Mouse (Mus musculus) intestine, embryonic 14.5 days (tissue): ENCODE results near the gene Cecr2. TPM values are rescaled to one million over a fixed set of nuclear protein-coding genes. Genes with fewer than 3 reads are reported as not detected.

ENCODE experiments used
- ATAC-seq: fragments of 200-750 bp; cut with Nextera tagmentation; replicated peaks from 2 replicates; pipeline ENCODE4 v1.8.0; 2017; ENCODE audit warnings: low read depth, moderate number of reproducible peaks, moderate TSS enrichment, moderate library complexity; ENCODE audit not compliant: low FRiP score, low TSS enrichment
- DNase-seq: peaks from one replicate; pipeline ENCODE4 v3.0.0-alpha.2; 2018; ENCODE audit warnings: low spot score
- H3K27ac ChIP-seq: fragments of 300-500 bp; sonication (generic); 2 replicates; pipeline ENCODE4 v1.5.1; 2014; ENCODE audit warnings: low read depth, mild to moderate bottlenecking, control low read depth
- H3K27me3 ChIP-seq: fragments of 300-500 bp; sonication (generic); replicated peaks from 2 replicates; pipeline ENCODE4 v1.6.1; 2014; ENCODE audit warnings: low read length, control low read depth; ENCODE audit not compliant: control insufficient read depth, insufficient read depth
- H3K36me3 ChIP-seq: fragments of 300-500 bp; sonication (generic); 2 replicates; pipeline ENCODE4 v1.6.1; 2014; ENCODE audit warnings: low read length, control low read depth; ENCODE audit not compliant: control insufficient read depth, insufficient read depth
- H3K4me1 ChIP-seq: fragments of 300-500 bp; sonication (generic); replicated peaks from 2 replicates; pipeline ENCODE4 v1.6.1; 2014; ENCODE audit warnings: low read length, control low read depth, mixed read lengths; ENCODE audit not compliant: control insufficient read depth, insufficient read depth
- H3K4me2 ChIP-seq: fragments of 300-500 bp; sonication (generic); 2 replicates; pipeline ENCODE4 v1.6.1; 2014; ENCODE audit warnings: low read length
- H3K4me3 ChIP-seq: fragments of 300-500 bp; sonication (generic); 2 replicates; pipeline ENCODE4 v1.5.1; 2014; ENCODE audit warnings: low read depth, low read length, control low read depth, mixed read lengths
- H3K9ac ChIP-seq: fragments of 300-500 bp; sonication (generic); 2 replicates; pipeline ENCODE4 v1.6.1; 2014; ENCODE audit warnings: mild to moderate bottlenecking, low read length
- H3K9me3 ChIP-seq: fragments of 300-500 bp; sonication (generic); 2 replicates; pipeline ENCODE4 v1.6.1; 2016; ENCODE audit warnings: low read length, control low read depth; ENCODE audit not compliant: control insufficient read depth
- WGBS: fragments of 180-500 bp; shearing (Covaris S2); extraction: QIAGEN DNeasy Blood & Tissue Kit; methylation state at CpG from one replicate; pipeline ENCODE4 v1.1.7; 2014; 5-methylcytosine and 5-hydroxymethylcytosine counted together
- polyA plus RNA-seq: library from polyadenylated mRNA; unstranded; fragments of >200 nt; fragmentation: Nextera tagmentation; extraction: Ambion mirVana; gene quantifications from 2 replicates; pipeline ENCODE4 v1.2.1, GENCODE M21; 2014

Cecr2 gene
- polyA plus RNA-seq, 1 experiment from 2014 or later = 1.9 TPM

DNA sequence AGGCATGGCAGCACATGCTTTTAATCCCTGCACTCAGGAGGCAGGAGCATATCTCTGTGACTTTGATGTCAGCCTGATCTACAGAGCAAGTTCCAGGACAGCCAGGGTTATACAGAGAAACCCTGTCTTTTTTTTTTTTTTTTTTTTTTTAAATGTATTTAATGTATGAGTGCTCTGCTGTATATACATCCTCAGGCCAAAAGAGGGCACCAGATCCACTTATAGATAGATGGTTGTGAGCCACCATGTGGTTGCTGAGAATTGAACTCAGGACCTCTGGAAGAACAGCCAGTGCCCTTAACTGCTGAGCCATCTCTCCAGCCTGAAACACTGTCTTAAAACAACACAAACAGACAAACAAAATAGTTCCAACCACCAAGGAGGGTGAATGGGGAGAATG, 122.7 kb downstream of the Cecr2 start:
- H3K27ac ChIP-seq = no peak overlapping the region
- H3K9me3 ChIP-seq = no peaks in the 10 kb centered on the region
- peaks cover 20% of the 10 kb centered on the region for H3K36me3 ChIP-seq
- no peak for DNase-seq
- no peak overlapping the region for H3K4me3 ChIP-seq
- H3K4me1 ChIP-seq = no peaks in the 10 kb centered on the region
- H3K27me3 ChIP-seq = no peaks in the 10 kb centered on the region
- no peak; the same call in 1 of the 2 replicates for ATAC-seq
- H3K9ac ChIP-seq = no peak overlapping the region
- no peak overlapping the region for H3K4me2 ChIP-seq

DNA sequence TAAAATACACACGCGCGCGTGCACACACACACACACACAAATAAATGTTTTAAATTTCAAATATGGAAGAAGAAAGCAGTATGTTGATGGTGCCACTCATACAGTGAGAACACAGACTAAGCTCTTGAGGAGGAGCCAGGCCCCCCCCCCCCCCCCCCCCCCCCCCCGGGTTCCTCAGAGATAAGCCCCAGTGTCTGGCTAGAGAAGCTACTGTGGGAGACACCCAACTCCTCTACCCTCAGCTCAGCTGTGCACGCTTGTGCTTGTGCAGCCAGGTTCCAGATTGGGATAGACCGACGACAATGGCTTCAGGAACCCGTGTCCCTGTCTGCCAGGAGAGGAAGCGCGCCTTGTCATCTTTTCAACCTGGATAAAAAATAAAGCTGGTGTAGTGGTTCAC, 124.0 kb downstream of the Cecr2 start:
- no peak overlapping the region for H3K4me2 ChIP-seq
- no peaks in the 10 kb centered on the region for H3K4me1 ChIP-seq
- no peak overlapping the region for H3K27ac ChIP-seq
- no peak overlapping the region for H3K4me3 ChIP-seq
- no peak for DNase-seq
- H3K9me3 ChIP-seq = no peaks in the 10 kb centered on the region
- WGBS = 91% methylated on average over 10 of the region's 11 CpGs
- peaks cover 31% of the 10 kb centered on the region for H3K36me3 ChIP-seq
- no peaks in the 10 kb centered on the region for H3K27me3 ChIP-seq
- ATAC-seq = no peak
- no peak overlapping the region for H3K9ac ChIP-seq

DNA sequence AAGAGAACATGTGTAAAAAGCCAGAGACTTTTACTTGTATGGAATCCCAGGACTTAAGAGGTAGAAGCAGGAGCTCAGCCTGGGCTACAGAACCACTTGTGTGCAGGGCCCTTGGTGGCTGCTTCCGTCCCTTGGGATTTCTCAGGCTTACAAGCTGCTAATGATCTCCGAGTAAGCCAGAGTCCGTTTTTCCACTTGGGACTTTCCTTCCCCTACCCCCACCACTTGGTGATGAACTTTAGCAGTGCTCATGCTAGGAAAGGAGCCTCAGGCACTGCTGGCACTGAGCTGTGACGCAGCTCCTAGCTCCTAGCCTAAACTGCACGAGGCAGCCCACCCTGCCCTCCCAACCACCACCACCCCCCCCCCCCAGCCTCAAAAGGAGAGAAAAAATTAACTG, 124.5 kb downstream of the Cecr2 start:
- no peak for DNase-seq
- no peak for ATAC-seq

DNA sequence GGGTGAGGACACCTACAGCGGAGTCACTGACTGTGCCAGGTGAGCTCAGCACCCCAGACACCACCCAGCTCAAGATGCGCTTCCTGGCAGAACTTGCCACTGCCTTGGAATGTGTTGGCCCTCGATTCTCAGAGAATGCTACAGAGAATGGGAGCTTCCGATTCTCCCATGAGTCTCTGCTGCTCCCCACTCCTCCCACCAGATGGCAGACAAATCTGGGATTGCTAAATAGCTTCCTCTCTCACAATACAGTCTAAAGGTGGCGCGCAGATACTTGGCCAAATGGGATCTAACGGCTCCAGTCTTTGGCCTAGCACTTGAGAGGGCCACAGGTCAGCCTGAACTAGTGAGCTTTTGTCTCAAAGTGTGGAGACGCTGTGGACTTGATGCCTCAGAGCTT, 126.8 kb downstream of the Cecr2 start:
- Histone ChIP-seq H3K27me3 (no peaks in the 10 kb centered on the region), H3K4me1 (no peaks in the 10 kb centered on the region), H3K4me3 (no peak overlapping the region), H3K36me3 (peaks cover 58% of the 10 kb centered on the region), H3K9me3 (no peaks in the 10 kb centered on the region), H3K27ac (no peak overlapping the region), H3K4me2 (no peak overlapping the region), H3K9ac (no peak overlapping the region)
- DNase-seq (no peak), ATAC-seq (no peak)
- WGBS = 86% methylated on average over 8 of the region's 8 CpGs

More for the DNA sequence above, 124.5 kb downstream of the Cecr2 start:
- Histone ChIP-seq H3K27ac (no peak overlapping the region), H3K4me3 (no peak overlapping the region), H3K9ac (no peak overlapping the region), H3K36me3 (peaks cover 37% of the 10 kb centered on the region), H3K27me3 (no peaks in the 10 kb centered on the region), H3K9me3 (no peaks in the 10 kb centered on the region), H3K4me1 (no peaks in the 10 kb centered on the region), H3K4me2 (no peak overlapping the region)
- 69% methylated on average over 5 of the region's 5 CpGs for WGBS

DNA sequence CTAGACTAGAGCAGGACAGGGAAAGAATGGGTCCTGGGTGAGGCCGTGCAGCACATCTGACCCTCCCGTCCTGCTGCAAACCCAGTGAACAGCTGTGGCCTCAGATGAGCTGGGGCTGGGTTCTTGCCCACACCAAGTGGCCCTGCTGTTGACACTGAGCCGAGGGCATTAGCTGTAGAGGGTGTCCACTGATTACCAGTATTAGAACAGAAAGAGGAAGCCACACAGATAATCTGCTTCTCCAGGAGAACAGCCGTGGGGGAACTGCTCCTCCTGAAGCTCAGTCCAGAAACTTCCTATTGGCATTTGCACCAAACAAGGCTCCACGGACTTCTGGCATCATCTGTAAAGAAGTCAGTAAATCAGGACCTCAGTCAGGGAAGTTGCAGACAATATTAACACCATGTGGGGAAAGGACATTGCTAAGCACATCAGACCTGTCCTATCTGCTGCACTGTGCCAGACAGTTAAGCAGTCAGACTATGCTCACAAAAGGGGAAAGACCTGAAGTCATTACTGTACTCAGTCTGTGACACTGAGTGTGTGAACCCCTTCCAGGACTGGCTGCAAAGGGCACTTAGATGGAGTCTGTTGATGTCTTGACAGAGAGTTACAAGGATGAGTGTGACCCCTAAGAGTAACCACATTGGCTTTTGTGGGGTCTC, 129.4 kb downstream of the Cecr2 start:
- H3K9ac ChIP-seq = no peak overlapping the region
- H3K4me3 ChIP-seq = no peak overlapping the region
- H3K27ac ChIP-seq = no peak overlapping the region
- ATAC-seq (no peak), DNase-seq (no peak)
- H3K36me3 ChIP-seq = peaks cover 82% of the 10 kb centered on the region
- no peaks in the 10 kb centered on the region for H3K4me1 ChIP-seq
- H3K4me2 ChIP-seq = no peak overlapping the region
- H3K27me3 ChIP-seq = no peaks in the 10 kb centered on the region
- H3K9me3 ChIP-seq = no peaks in the 10 kb centered on the region
- 78% methylated on average over 5 of the region's 5 CpGs for WGBS

DNA sequence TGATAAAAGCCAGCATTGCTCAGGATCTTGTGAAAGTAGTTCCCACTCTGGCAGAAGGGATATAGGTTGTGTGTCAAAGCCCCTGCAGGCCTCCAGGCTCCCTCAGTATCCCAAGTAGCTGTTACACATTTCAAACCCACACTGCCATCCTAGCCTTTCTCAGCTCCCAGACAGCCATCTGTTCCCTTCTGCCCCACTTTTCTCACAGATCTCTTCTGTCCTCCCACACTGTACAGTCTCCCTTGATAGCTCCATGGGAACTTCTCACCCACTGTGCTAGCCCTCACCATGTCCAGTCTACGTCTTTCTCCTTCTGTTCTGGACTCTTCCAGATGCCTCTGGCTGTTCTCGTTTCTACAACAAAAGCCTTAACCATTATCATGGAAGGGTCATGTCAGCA, 129.9 kb downstream of the Cecr2 start:
- no peak for ATAC-seq
- H3K9ac ChIP-seq = no peak overlapping the region

DNA sequence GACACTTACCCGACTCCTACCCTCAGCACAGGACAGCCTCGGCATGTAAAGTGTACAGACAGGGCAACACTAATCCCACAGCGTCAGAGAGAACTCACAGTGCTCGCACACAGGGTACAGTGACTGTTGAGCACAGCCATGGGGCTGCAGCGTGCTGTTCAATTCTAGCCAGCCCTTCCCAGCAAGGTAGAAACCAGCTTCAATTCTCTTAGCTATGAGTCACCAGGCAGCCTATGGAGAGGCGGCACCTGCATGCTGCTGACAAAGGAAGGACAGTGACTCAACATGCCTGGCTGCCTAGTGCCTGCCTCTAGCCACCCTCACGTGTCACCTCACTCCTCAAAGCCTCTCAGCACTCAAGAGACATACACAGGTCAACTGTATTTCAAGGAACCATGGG, 131.8 kb downstream of the Cecr2 start:
- Histone ChIP-seq H3K27ac (no peak overlapping the region), H3K9me3 (no peaks in the 10 kb centered on the region), H3K9ac (no peak overlapping the region), H3K36me3 (peaks cover 91% of the 10 kb centered on the region), H3K4me2 (no peak overlapping the region), H3K27me3 (no peaks in the 10 kb centered on the region), H3K4me3 (no peak overlapping the region), H3K4me1 (no peaks in the 10 kb centered on the region)
- no peak for DNase-seq
- WGBS = 86% methylated on average over 7 of the region's 7 CpGs
- no peak for ATAC-seq

More for the DNA sequence above, 129.9 kb downstream of the Cecr2 start:
- H3K36me3 ChIP-seq = peaks cover 86% of the 10 kb centered on the region
- H3K27ac ChIP-seq = no peak overlapping the region
- no peak overlapping the region for H3K4me2 ChIP-seq
- no peaks in the 10 kb centered on the region for H3K4me1 ChIP-seq
- no peak for DNase-seq
- H3K4me3 ChIP-seq = no peak overlapping the region
- no peaks in the 10 kb centered on the region for H3K9me3 ChIP-seq
- 86% methylated on average over 2 of the region's 2 CpGs for WGBS
- no peaks in the 10 kb centered on the region for H3K27me3 ChIP-seq

DNA sequence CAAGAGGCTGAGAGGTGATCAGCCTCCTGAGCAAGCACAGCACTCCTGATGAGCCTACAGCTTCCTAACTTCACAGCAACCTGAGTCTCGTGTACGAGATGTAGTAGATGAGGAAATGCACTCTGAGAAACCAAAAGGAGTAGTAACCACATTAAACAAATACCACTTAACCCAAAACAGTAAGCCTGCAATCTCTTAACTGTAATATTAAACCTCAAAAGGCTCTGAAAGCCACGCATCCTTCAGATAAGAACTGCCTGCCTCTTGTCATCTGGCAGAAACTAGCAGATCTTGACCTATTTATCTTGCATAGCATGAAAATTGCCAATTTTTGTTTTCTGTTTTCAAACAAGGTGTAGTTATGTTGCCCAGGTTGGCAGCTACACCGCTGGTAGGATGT, 132.7 kb downstream of the Cecr2 start:
- Histone ChIP-seq H3K36me3 (peaks cover 91% of the 10 kb centered on the region), H3K9me3 (no peaks in the 10 kb centered on the region), H3K4me2 (no peak overlapping the region), H3K4me3 (no peak overlapping the region), H3K9ac (no peak overlapping the region), H3K27ac (no peak overlapping the region), H3K4me1 (no peaks in the 10 kb centered on the region), H3K27me3 (no peaks in the 10 kb centered on the region)
- DNase-seq = no peak
- no peak for ATAC-seq
- 92% methylated on average over 4 of the region's 4 CpGs for WGBS

DNA sequence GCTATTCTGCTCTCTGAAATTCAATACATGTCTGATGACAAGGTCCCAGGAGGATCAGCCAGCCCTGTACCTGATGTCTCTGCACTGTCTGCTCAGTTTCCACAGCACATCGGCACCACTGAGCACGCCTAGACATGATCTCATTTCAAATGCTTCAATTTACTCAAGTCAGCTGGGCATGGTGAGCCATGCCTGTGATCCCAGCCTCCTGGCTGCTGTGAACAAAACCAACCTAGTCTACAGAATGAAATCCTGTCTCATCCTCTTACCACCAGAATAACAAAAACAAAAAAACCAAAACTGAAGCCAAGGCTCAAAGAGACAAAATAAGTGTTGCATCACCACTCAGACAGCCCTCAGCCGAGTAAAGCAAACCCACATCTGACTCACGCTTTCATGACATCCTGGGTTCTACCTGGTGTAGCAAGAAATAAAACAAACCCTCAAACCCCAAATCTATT, 133.4 kb downstream of the Cecr2 start:
- no peak for ATAC-seq
- Histone ChIP-seq H3K4me3 (no peak overlapping the region), H3K9ac (no peak overlapping the region), H3K9me3 (no peaks in the 10 kb centered on the region), H3K27ac (no peak overlapping the region), H3K27me3 (no peaks in the 10 kb centered on the region), H3K4me2 (no peak overlapping the region), H3K36me3 (peaks cover 91% of the 10 kb centered on the region), H3K4me1 (no peaks in the 10 kb centered on the region)
- no peak for DNase-seq
- 90% methylated on average over 4 of the region's 4 CpGs for WGBS
